Mouse (Mus musculus) MEL (cell line): Measurements from ENCODE around the gene App. TPM values are rescaled to one million over a fixed set of nuclear protein-coding genes. Genes with fewer than 3 reads are reported as not detected.

Experiments
- DNase-seq: peaks from one replicate; pipeline ENCODE4 v3.0.0; 2011; ENCODE audit warnings: low read depth, low spot score
- H3K27ac ChIP-seq: 2 replicates; pipeline ENCODE4 v1.5.1; 2012; ENCODE audit warnings: low read depth, mild to moderate bottlenecking, control low read depth, low read length, moderate library complexity; ENCODE audit not compliant: control insufficient read depth
- H3K27me3 ChIP-seq, 2 experiments: fragments of 150-350 bp in 1 of 2; sonication (generic) in 1 of 2; 2 replicates each; pipeline ENCODE4 v1.6.1; 2012; ENCODE audit warnings: low read length in 2 of 2, mild to moderate bottlenecking in 2 of 2, improper control_type of control experiment in 1 of 2, moderate library complexity in 1 of 2; ENCODE audit not compliant: insufficient read depth in 2 of 2, control insufficient read depth in 1 of 2
- H3K36me3 ChIP-seq, 2 experiments: 2 replicates each; pipeline ENCODE4 v1.6.1; 2012 to 2014; ENCODE audit warnings: low read length in 2 of 2, improper control_type of control experiment in 1 of 2, inconsistent platforms in 1 of 2, mild to moderate bottlenecking in 1 of 2; ENCODE audit not compliant: insufficient read depth in 2 of 2, control insufficient read depth in 1 of 2
- H3K4me1 ChIP-seq, 2 experiments: fragments of 150-350 bp in 1 of 2; sonication (generic) in 1 of 2; 2 replicates each; pipeline ENCODE4 v1.6.1; 2012; ENCODE audit warnings: low read length in 2 of 2, improper control_type of control experiment in 1 of 2, mild to moderate bottlenecking in 1 of 2; ENCODE audit not compliant: insufficient read depth in 2 of 2, control insufficient read depth in 1 of 2
- H3K4me3 ChIP-seq, 2 experiments: fragments of 150-350 bp in 1 of 2; sonication (generic) in 1 of 2; 2 replicates each; pipeline ENCODE4 v1.5.1; 2012; ENCODE audit warnings: low read depth in 2 of 2, low read length in 2 of 2, mild to moderate bottlenecking in 2 of 2, moderate library complexity in 2 of 2, control low read depth in 1 of 2, improper control_type of control experiment in 1 of 2; ENCODE audit not compliant: control insufficient read depth in 1 of 2, insufficient read depth in 1 of 2
- H3K79me2 ChIP-seq: 2 replicates; pipeline ENCODE4 v1.6.1; 2012; ENCODE audit warnings: mild to moderate bottlenecking, low read length, moderate library complexity; ENCODE audit not compliant: control insufficient read depth, poor library complexity, insufficient read depth
- H3K9ac ChIP-seq: 2 replicates; pipeline ENCODE4 v1.6.1; 2012; ENCODE audit warnings: low read depth, mild to moderate bottlenecking, control low read depth, low read length, moderate library complexity; ENCODE audit not compliant: control insufficient read depth, poor library complexity, severe bottlenecking
- H3K9me3 ChIP-seq: fragments of 150-350 bp; sonication (generic); replicated peaks from 2 replicates; pipeline ENCODE4 v1.6.1; 2012; ENCODE audit warnings: mild to moderate bottlenecking, low read length, improper control_type of control experiment, moderate library complexity; ENCODE audit not compliant: insufficient read depth
- CHD1 ChIP-seq: IDR thresholded peaks from 2 replicates; pipeline ENCODE4 v1.6.1; 2012; ENCODE audit warnings: low read depth, mild to moderate bottlenecking, inconsistent platforms, low read length, improper control_type of control experiment
- CTCF ChIP-seq, 3 experiments: IDR thresholded peaks in 2 of 3; conservative IDR thresholded peaks in 1 of 3; 2 replicates each; pipeline ENCODE4 v1.5.1; 2011 to 2012; ENCODE audit warnings: low read length in 3 of 3, low read depth in 2 of 3, mild to moderate bottlenecking in 2 of 3, improper control_type of control experiment in 1 of 3, inconsistent platforms in 1 of 3, mixed read lengths in 1 of 3, moderate library complexity in 1 of 3; ENCODE audit not compliant: control insufficient read depth in 1 of 3, insufficient read depth in 1 of 3, poor library complexity in 1 of 3, severe bottlenecking in 1 of 3
- ELF1 ChIP-seq: IDR thresholded peaks from 2 replicates; pipeline ENCODE4 v1.6.1; 2014; ENCODE audit warnings: low read depth, mild to moderate bottlenecking, inconsistent platforms, low read length, improper control_type of control experiment, moderate library complexity
- EP300 ChIP-seq, 2 experiments: IDR thresholded peaks; 2 replicates each; pipeline ENCODE4 v1.6.1; 2011; ENCODE audit warnings: improper control_type of control experiment in 2 of 2, low read length in 2 of 2, low read depth in 1 of 2, mild to moderate bottlenecking in 1 of 2
- ETS1 ChIP-seq: IDR thresholded peaks from 2 replicates; pipeline ENCODE4 v1.6.1; 2012; ENCODE audit warnings: low read depth, mild to moderate bottlenecking, inconsistent platforms, low read length, improper control_type of control experiment, moderate library complexity
- GABPA ChIP-seq: IDR thresholded peaks from 2 replicates; pipeline ENCODE4 v1.6.1; 2012; ENCODE audit warnings: low read depth, mild to moderate bottlenecking, inconsistent platforms, low read length, improper control_type of control experiment, moderate library complexity
- MAFK ChIP-seq: IDR thresholded peaks from 2 replicates; pipeline ENCODE4 v1.6.1; 2011; ENCODE audit warnings: low read depth, mild to moderate bottlenecking, low read length, improper control_type of control experiment, borderline replicate concordance
- MAZ ChIP-seq: IDR thresholded peaks from 2 replicates; pipeline ENCODE4 v1.6.1; 2012; ENCODE audit warnings: low read depth, mild to moderate bottlenecking, inconsistent platforms, low read length, improper control_type of control experiment
- MXI1 ChIP-seq: IDR thresholded peaks from 2 replicates; pipeline ENCODE4 v1.6.1; 2011; ENCODE audit warnings: mild to moderate bottlenecking, low read depth, low read length, improper control_type of control experiment
- MYC ChIP-seq: IDR thresholded peaks from 2 replicates; pipeline ENCODE4 v1.6.1; 2011; ENCODE audit warnings: low read depth, mild to moderate bottlenecking, low read length, improper control_type of control experiment, moderate library complexity
- NRF1 ChIP-seq: IDR thresholded peaks from 2 replicates; pipeline ENCODE4 v1.6.1; 2014; ENCODE audit warnings: low read depth, mild to moderate bottlenecking, inconsistent platforms, low read length, improper control_type of control experiment, moderate library complexity; ENCODE audit not compliant: poor library complexity, insufficient read depth, severe bottlenecking
- POLR2AphosphoS2 ChIP-seq: IDR thresholded peaks from 2 replicates; pipeline ENCODE4 v1.6.1; 2011; ENCODE audit warnings: low read length, improper control_type of control experiment
- RAD21 ChIP-seq: IDR thresholded peaks from 2 replicates; pipeline ENCODE4 v1.6.1; 2011; ENCODE audit warnings: mild to moderate bottlenecking, low read depth, low read length, improper control_type of control experiment
- TBP ChIP-seq: IDR thresholded peaks from 2 replicates; pipeline ENCODE4 v1.8.0; 2011; ENCODE audit warnings: low read depth, low read length, improper control_type of control experiment
- USF2 ChIP-seq, 2 experiments: IDR thresholded peaks; 2 replicates each; pipeline ENCODE4 v1.6.1; 2011 to 2012; ENCODE audit warnings: improper control_type of control experiment in 2 of 2, low read length in 2 of 2, borderline replicate concordance in 1 of 2, inconsistent platforms in 1 of 2, low read depth in 1 of 2, mild to moderate bottlenecking in 1 of 2; ENCODE audit not compliant: insufficient read depth in 1 of 2
- ZC3H11A ChIP-seq: IDR thresholded peaks from 2 replicates; pipeline ENCODE4 v1.6.1; 2012; ENCODE audit warnings: low read depth, mild to moderate bottlenecking, inconsistent platforms, low read length, improper control_type of control experiment
- ZKSCAN1 ChIP-seq: IDR thresholded peaks from 2 replicates; pipeline ENCODE4 v1.6.1; 2012; ENCODE audit warnings: low read depth, mild to moderate bottlenecking, inconsistent platforms, low read length, improper control_type of control experiment, moderate library complexity
- ZNF384 ChIP-seq: IDR thresholded peaks from 2 replicates; pipeline ENCODE4 v1.6.1; 2012; ENCODE audit warnings: low read depth, mild to moderate bottlenecking, inconsistent platforms, low read length, improper control_type of control experiment
- polyA plus RNA-seq, 2 experiments: library from polyadenylated mRNA; stranded (reverse) in 1 of 2; unstranded in 1 of 2; fragments of >175 nt in 1 of 2; fragments of >200 nt in 1 of 2; gene quantifications; 2 replicates each; pipeline versions ENCODE4 v1.2.1 to v1.2.4; 2012; ENCODE audit warnings: low replicate concordance in 2 of 2, low read depth in 1 of 2; ENCODE audit not compliant: insufficient read length in 2 of 2, insufficient read depth in 1 of 2, missing spikeins in 1 of 2
- total RNA-seq: library from RNA; depleted of rRNA; stranded (reverse); fragments of 300-350 nt; gene quantifications from 2 replicates; pipeline ENCODE4 v1.2.3, GENCODE M21; 2012

App gene
- total and polyA plus RNA-seq, 3 experiments, result not detected

- H3K79me2 ChIP-seq, result no peaks in the 10 kb centered on the region
- no peak overlapping the region for H3K9ac ChIP-seq
- no peaks in the 10 kb centered on the region for H3K27me3 ChIP-seq
- H3K9me3 ChIP-seq, result no peaks in the 10 kb centered on the region
- H3K4me1 ChIP-seq, result no peaks in the 10 kb centered on the region
- TF ChIP-seq NRF1 (no peak), MAZ (no peak), ETS1 (no peak)
- H3K27ac ChIP-seq, result no peak overlapping the region
- no peaks in the 10 kb centered on the region for H3K36me3 ChIP-seq
- H3K4me3 ChIP-seq, result no peak overlapping the region
- DNase-seq, result no peak
These were observed 48.9 kb downstream of the App start for GRCm38 (mm10) chr16:85124649-85125048.

GRCm38 (mm10) chr16:85121983-85122382 lies 51.6 kb downstream of the App start:
- no peak for DNase-seq
- Histone ChIP-seq H3K9ac (no peak overlapping the region), H3K9me3 (no peaks in the 10 kb centered on the region), H3K4me3 (no peak overlapping the region), H3K79me2 (no peaks in the 10 kb centered on the region), H3K4me1 (no peaks in the 10 kb centered on the region), H3K36me3 (no peaks in the 10 kb centered on the region), H3K27ac (no peak overlapping the region), H3K27me3 (no peaks in the 10 kb centered on the region)
- TF ChIP-seq CTCF (IDR thresholded peaks at IDR 0.05 in 2 of 3, conservative IDR thresholded peaks at IDR 0.05 in 1 of 3; ENCODE audit: control insufficient read depth in 1 of 3, insufficient read depth in 1 of 3, low read depth in 2 of 3, low read length in 3 of 3, poor library complexity in 1 of 3, severe bottlenecking in 1 of 3) (no peak), CHD1 (no peak), USF2 (IDR thresholded peaks at IDR 0.05; ENCODE audit: borderline replicate concordance in 1 of 2, insufficient read depth in 1 of 2, low read depth in 1 of 2, low read length in 2 of 2) (no peak), ZKSCAN1 (no peak), EP300 (IDR thresholded peaks at IDR 0.05; ENCODE audit: low read depth in 1 of 2, low read length in 2 of 2) (no peak), ZC3H11A (no peak), ELF1 (no peak), MXI1 (no peak), RAD21 (no peak), TBP (no peak), MYC (no peak), MAZ (no peak), MAFK (no peak), POLR2AphosphoS2 (no peak), ZNF384 (no peak), GABPA (no peak), NRF1 (no peak)
- TF ChIP-seq, all 39 proteins: peak for 0
